Comparison of ENCODE assay signal across 12 mouse cellular contexts in the genomic region with DNA sequence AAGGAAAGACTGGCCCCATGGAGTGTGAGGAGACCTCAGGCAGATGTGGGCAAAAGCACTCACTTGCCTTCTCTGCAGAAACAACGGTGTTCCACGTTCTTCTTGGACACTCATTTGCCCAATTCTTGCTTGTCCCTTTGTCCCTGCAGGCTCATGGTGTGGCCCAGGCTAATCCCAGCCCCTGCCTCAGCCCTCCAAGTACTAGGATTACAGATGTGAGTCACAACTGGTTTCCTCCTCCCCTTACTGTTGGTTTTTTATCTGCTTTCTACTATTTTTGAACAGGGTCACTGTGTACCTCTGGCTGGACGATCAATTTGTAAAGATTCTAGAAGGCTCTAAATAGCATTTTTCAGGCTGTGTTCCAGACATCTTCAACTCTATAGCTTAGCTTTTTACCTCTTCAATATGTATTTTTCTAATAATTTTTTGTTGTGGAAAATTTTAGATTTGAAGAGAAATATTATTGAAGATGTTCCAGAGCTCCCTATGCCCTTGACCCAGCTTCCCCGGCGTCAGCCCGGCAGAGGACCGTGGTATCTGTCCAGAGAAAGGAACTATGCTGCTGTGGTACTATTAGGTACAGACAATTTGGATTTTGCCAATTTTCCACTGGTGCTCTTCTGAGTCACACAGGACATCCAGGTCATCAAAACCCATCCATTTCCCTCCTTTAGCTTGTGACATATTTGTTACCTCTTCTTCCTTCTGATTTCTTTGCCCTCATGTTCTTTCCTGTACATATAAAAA.
"Had no signal": no experiment of that assay in that cellular context is flagged by ENCODE, and none has a peak within 500 bp of the region (broad histone marks: within the 10 kb centered on the region; RNA-seq: fewer than 3 reads in every experiment).

No protein-coding gene starts in this region.

- H3K36me3 ChIP-seq: limb, embryonic 15.5 days; liver, embryonic 12.5 days; midbrain, embryonic 12.5 days; stomach, embryonic 15.5 days had no signal

- H3K4me3 ChIP-seq: limb, embryonic 15.5 days; liver, embryonic 12.5 days; midbrain, embryonic 12.5 days; stomach, embryonic 15.5 days had no signal

- H3K4me1 ChIP-seq: limb, embryonic 15.5 days; liver, embryonic 12.5 days; midbrain, embryonic 12.5 days; stomach, embryonic 15.5 days had no signal

- H3K27me3 ChIP-seq: limb, embryonic 15.5 days; liver, embryonic 12.5 days; midbrain, embryonic 12.5 days; stomach, embryonic 15.5 days had no signal

- DNase-seq: kidney, adult 8-10 months; lung, embryonic 14.5 days; lung, postnatal 10 days; lung, postnatal 4 days; retina, postnatal 1 day; right cerebral cortex, postnatal 4 days; spleen, adult 18-20 months; thymus, postnatal 4 days had no signal

- H3K27ac ChIP-seq: limb, embryonic 15.5 days; liver, embryonic 12.5 days; midbrain, embryonic 12.5 days; stomach, embryonic 15.5 days had no signal
